Mouse (Mus musculus): Measurements from ENCODE around the gene Il1rapl2. TPM values are rescaled to one million over a fixed set of nuclear protein-coding genes. Genes with fewer than 3 reads are reported as not detected.

Gene Il1rapl2
- polyA plus RNA-seq, 1 experiment from 2014 or later: 1.5 TPM

- Histone ChIP-seq H3K4me1 (replicated peaks) (no peaks in the 10 kb centered on the region), H3K9me3 (no peaks in the 10 kb centered on the region), H3K27ac (no peak overlapping the region), H3K27me3 (peaks cover 2% of the 10 kb centered on the region; the same call in 1 of the 2 replicates), H3K36me3 (no peaks in the 10 kb centered on the region), H3K4me3 (replicated peaks) (no peak overlapping the region), H3K9ac (replicated peaks) (no peak overlapping the region), H3K4me2 (replicated peaks) (no peak overlapping the region)
- ATAC-seq: no peak
- 88% methylated on average over 3 of the region's 3 CpGs for WGBS
Observed at GRCm38 (mm10) chrX:138838381-138838780, 1268.0 kb downstream of the Il1rapl2 start.

All from midbrain, embryonic 13.5 days (tissue).